Mouse (Mus musculus): ENCODE results near the gene Nrgn. TPM values are rescaled to one million over a fixed set of nuclear protein-coding genes. Genes with fewer than 3 reads are reported as not detected.

Gene Nrgn
- total and polyA plus RNA-seq, 2 experiments from 2014 or later = 58.1 to 80.4 TPM

- no peaks in the 10 kb centered on the region for H3K9me3 ChIP-seq (ENCODE audit: low read length)
- WGBS = 78% methylated on average over 2 of the region's 2 CpGs
- H3K4me2 ChIP-seq (ENCODE audit: low read depth, low read length, poor library complexity, severe bottlenecking) = no peak overlapping the region
- no peak for TF ChIP-seq CTCF (IDR thresholded peaks at IDR 0.05)
- peaks cover 5% of the 10 kb centered on the region; the same call in 1 of the 2 replicates for H3K4me1 ChIP-seq (ENCODE audit: insufficient read depth, low read length)
- no peaks in the 10 kb centered on the region for H3K27me3 ChIP-seq (ENCODE audit: insufficient read depth, low read length)
- no peak overlapping the region for H3K4me3 ChIP-seq (ENCODE audit: low read depth, low read length)
- no peak overlapping the region for H3K9ac ChIP-seq (replicated peaks; ENCODE audit: low read length, poor library complexity, severe bottlenecking)
- no peak for DNase-seq (ENCODE audit: low spot score)
- ATAC-seq (ENCODE audit: low FRiP score) = no peak
- H3K36me3 ChIP-seq (ENCODE audit: insufficient read depth, low read length) = no peaks in the 10 kb centered on the region
- H3K27ac ChIP-seq (ENCODE audit: low read depth, low read length) = no peak overlapping the region
These were observed 16.6 kb upstream of the Nrgn start for GRCm38 (mm10) chr9:37569231-37569835.

- 41% methylated on average over 4 of the region's 4 CpGs for WGBS
- ATAC-seq (ENCODE audit: low FRiP score) (no peak; the same call in 1 of the 2 replicates), DNase-seq (ENCODE audit: low spot score) (no peak)
- no peak overlapping the region for H3K9ac ChIP-seq (replicated peaks; ENCODE audit: low read length, poor library complexity, severe bottlenecking)
- no peaks in the 10 kb centered on the region for H3K36me3 ChIP-seq (ENCODE audit: insufficient read depth, low read length)
- no peak for TF ChIP-seq CTCF (IDR thresholded peaks at IDR 0.05)
- no peak overlapping the region for H3K27ac ChIP-seq (ENCODE audit: low read depth, low read length)
- no peak overlapping the region for H3K4me3 ChIP-seq (ENCODE audit: low read depth, low read length)
- H3K4me1 ChIP-seq (ENCODE audit: insufficient read depth, low read length) = peaks cover 5% of the 10 kb centered on the region; the same call in 1 of the 2 replicates
- H3K27me3 ChIP-seq (ENCODE audit: insufficient read depth, low read length) = no peaks in the 10 kb centered on the region
- H3K4me2 ChIP-seq (ENCODE audit: low read depth, low read length, poor library complexity, severe bottlenecking) = no peak overlapping the region
- no peaks in the 10 kb centered on the region for H3K9me3 ChIP-seq (ENCODE audit: low read length)
These were observed 16.0 kb upstream of the Nrgn start for GRCm38 (mm10) chr9:37568605-37569214.

- no peak for TF ChIP-seq CTCF (IDR thresholded peaks at IDR 0.05)
- peaks cover 5% of the 10 kb centered on the region; the same call in 1 of the 2 replicates for H3K4me1 ChIP-seq (ENCODE audit: insufficient read depth, low read length)
- peak; percentile 6; the same call in 1 of the 2 replicates for ATAC-seq (ENCODE audit: low FRiP score)
- no peaks in the 10 kb centered on the region for H3K27me3 ChIP-seq (ENCODE audit: insufficient read depth, low read length)
- H3K27ac ChIP-seq (ENCODE audit: low read depth, low read length) = no peak overlapping the region
- WGBS = 44% methylated on average over 15 of the region's 15 CpGs
- no peaks in the 10 kb centered on the region for H3K9me3 ChIP-seq (ENCODE audit: low read length)
- no peak overlapping the region for H3K4me2 ChIP-seq (ENCODE audit: low read depth, low read length, poor library complexity, severe bottlenecking)
- DNase-seq (ENCODE audit: low spot score) = no peak
- no peaks in the 10 kb centered on the region for H3K36me3 ChIP-seq (ENCODE audit: insufficient read depth, low read length)
- no peak overlapping the region for H3K4me3 ChIP-seq (ENCODE audit: low read depth, low read length)
- H3K9ac ChIP-seq (replicated peaks; ENCODE audit: low read length, poor library complexity, severe bottlenecking) = no peak overlapping the region
These were observed 15.3 kb upstream of the Nrgn start for GRCm38 (mm10) chr9:37567892-37568604.

DNA sequence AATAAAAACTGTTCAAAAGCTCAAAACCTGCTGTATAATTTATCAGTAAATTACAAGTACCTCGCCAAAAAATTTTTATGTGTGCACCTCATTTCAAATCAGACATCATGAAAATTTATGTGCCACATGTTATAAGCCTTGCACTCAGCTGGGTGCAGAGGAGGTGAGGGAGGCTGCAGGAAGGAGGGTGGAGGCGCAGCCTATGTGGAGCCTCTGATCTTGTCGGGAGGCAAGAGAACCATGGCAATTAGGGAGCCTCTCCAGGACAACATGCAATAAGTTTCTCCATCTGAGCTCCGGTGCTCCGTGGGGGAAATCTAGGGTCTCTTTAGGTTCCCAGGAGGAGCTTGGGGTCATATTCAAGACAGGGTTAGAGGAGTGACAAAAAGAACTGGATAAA, 14.8 kb upstream of the Nrgn start:
- Histone ChIP-seq H3K4me3 (ENCODE audit: low read depth, low read length) (no peak overlapping the region), H3K4me1 (ENCODE audit: insufficient read depth, low read length) (peaks cover 5% of the 10 kb centered on the region; the same call in 1 of the 2 replicates), H3K36me3 (ENCODE audit: insufficient read depth, low read length) (no peaks in the 10 kb centered on the region), H3K4me2 (ENCODE audit: low read depth, low read length, poor library complexity, severe bottlenecking) (no peak overlapping the region), H3K9ac (replicated peaks; ENCODE audit: low read length, poor library complexity, severe bottlenecking) (no peak overlapping the region), H3K27ac (ENCODE audit: low read depth, low read length) (no peak overlapping the region), H3K9me3 (ENCODE audit: low read length) (no peaks in the 10 kb centered on the region), H3K27me3 (ENCODE audit: insufficient read depth, low read length) (no peaks in the 10 kb centered on the region)
- TF ChIP-seq CTCF (IDR thresholded peaks at IDR 0.05) = no peak
- ATAC-seq (ENCODE audit: low FRiP score) = 0 out of 2 replicates have a peak, but pooled peaks have one; percentile 49
- 44% methylated on average over 5 of the region's 5 CpGs for WGBS
- DNase-seq (ENCODE audit: low spot score) = no peak

- Histone ChIP-seq H3K27me3 (ENCODE audit: insufficient read depth, low read length) (no peaks in the 10 kb centered on the region), H3K27ac (ENCODE audit: low read depth, low read length) (no peak overlapping the region), H3K4me3 (ENCODE audit: low read depth, low read length) (no peak overlapping the region), H3K9me3 (ENCODE audit: low read length) (no peaks in the 10 kb centered on the region), H3K36me3 (ENCODE audit: insufficient read depth, low read length) (no peaks in the 10 kb centered on the region), H3K4me1 (ENCODE audit: insufficient read depth, low read length) (peaks cover 5% of the 10 kb centered on the region; the same call in 1 of the 2 replicates), H3K9ac (replicated peaks; ENCODE audit: low read length, poor library complexity, severe bottlenecking) (no peak overlapping the region), H3K4me2 (ENCODE audit: low read depth, low read length, poor library complexity, severe bottlenecking) (no peak overlapping the region)
- TF ChIP-seq CTCF (IDR thresholded peaks at IDR 0.05) = no peak
- ATAC-seq (ENCODE audit: low FRiP score) = no peak
- DNase-seq (ENCODE audit: low spot score) = no peak
- 82% methylated on average over 2 of the region's 2 CpGs for WGBS
These were observed 14.3 kb upstream of the Nrgn start for GRCm38 (mm10) chr9:37567019-37567418.

- no peaks in the 10 kb centered on the region for H3K36me3 ChIP-seq (ENCODE audit: insufficient read depth, low read length)
These were observed 11.1 kb upstream of the Nrgn start for GRCm38 (mm10) chr9:37563805-37564204.

More at GRCm38 (mm10) chr9:37563805-37564204, 11.1 kb upstream of the Nrgn start:
- no peak overlapping the region for H3K27ac ChIP-seq (ENCODE audit: low read depth, low read length)
- H3K4me1 ChIP-seq (ENCODE audit: insufficient read depth, low read length) = peaks cover 5% of the 10 kb centered on the region; the same call in 1 of the 2 replicates
- 60% methylated on average over 1 of the region's 1 CpGs for WGBS
- H3K27me3 ChIP-seq (ENCODE audit: insufficient read depth, low read length) = no peaks in the 10 kb centered on the region
- H3K9ac ChIP-seq (replicated peaks; ENCODE audit: low read length, poor library complexity, severe bottlenecking) = no peak overlapping the region
- H3K9me3 ChIP-seq (ENCODE audit: low read length) = no peaks in the 10 kb centered on the region
- no peak overlapping the region for H3K4me3 ChIP-seq (ENCODE audit: low read depth, low read length)
- no peak for TF ChIP-seq CTCF (IDR thresholded peaks at IDR 0.05)
- ATAC-seq (ENCODE audit: low FRiP score) (no peak), DNase-seq (ENCODE audit: low spot score) (no peak)
- H3K4me2 ChIP-seq (ENCODE audit: low read depth, low read length, poor library complexity, severe bottlenecking) = no peak overlapping the region

All from midbrain, postnatal 0 days (tissue).